32 mouse cellular contexts compared by ENCODE assay signal in genomic region chr11:82168308-82168707, GRCm38 (mm10). TPM values are rescaled to one million over a fixed set of nuclear protein-coding genes. Genes with fewer than 3 reads are reported as not detected.
"Had no signal": no experiment of that assay in that cellular context is flagged by ENCODE, and none has a peak within 500 bp of the region (broad histone marks: within the 10 kb centered on the region; RNA-seq: fewer than 3 reads in every experiment).

No protein-coding gene starts in this region.

- H3K27ac ChIP-seq: heart, adult 2 months; heart, embryonic 13.5 days; heart, embryonic 15.5 days; hindbrain, embryonic 10.5 days; hindbrain, embryonic 12.5 days; hindbrain, embryonic 14.5 days; intestine, embryonic 15.5 days; layer of hippocampus, adult 2 months; left cerebral cortex, adult 2 months; limb, embryonic 10.5 days; limb, embryonic 12.5 days; liver, embryonic 13.5 days had no signal

- DNase-seq: gastrocnemius, postnatal 14 days; gastrocnemius, postnatal 36 days; heart, adult 2 months; heart, postnatal 4 days; kidney, adult 18-20 months; kidney, adult 8-10 months; kidney, postnatal 10 days; kidney, postnatal 25 days; kidney, postnatal 4 days; liver; liver, embryonic 13.5 days had no signal

- H3K4me1 ChIP-seq: heart, embryonic 13.5 days; heart, embryonic 15.5 days; hindbrain, embryonic 10.5 days; hindbrain, embryonic 12.5 days; intestine, embryonic 15.5 days; limb, embryonic 10.5 days; limb, embryonic 12.5 days; liver, embryonic 13.5 days had no signal

- H3K36me3 ChIP-seq: heart, embryonic 13.5 days; heart, embryonic 15.5 days; hindbrain, embryonic 10.5 days; hindbrain, embryonic 12.5 days; intestine, embryonic 15.5 days; limb, embryonic 10.5 days; limb, embryonic 12.5 days; liver, embryonic 13.5 days had no signal

- H3K4me3 ChIP-seq: heart, adult 2 months; heart, embryonic 13.5 days; heart, embryonic 15.5 days; hindbrain, embryonic 10.5 days; hindbrain, embryonic 12.5 days; intestine, embryonic 15.5 days; layer of hippocampus, adult 2 months; left cerebral cortex, adult 2 months; limb, embryonic 10.5 days; limb, embryonic 12.5 days; liver, embryonic 13.5 days had no signal

- H3K27me3 ChIP-seq: heart, embryonic 13.5 days; heart, embryonic 15.5 days; hindbrain, embryonic 12.5 days; intestine, embryonic 15.5 days; limb, embryonic 12.5 days; liver, embryonic 13.5 days had no signal

RNA-seq across cellular contexts. Expression of gene Ccl8, which starts 53.3 kb away (rescaled TPM):
- total RNA-seq: layer of hippocampus, adult 2 months; layer of hippocampus, postnatal 10 days; layer of hippocampus, postnatal 25 days; left cerebral cortex, adult 2 months; left cerebral cortex, postnatal 36 days had no signal
- polyA plus RNA-seq: heart, embryonic 11.5 days; heart, embryonic 13.5 days; heart, embryonic 15.5 days; heart, postnatal 0 days; hindbrain, embryonic 10.5 days; hindbrain, embryonic 12.5 days; hindbrain, embryonic 14.5 days; hindbrain, embryonic 16.5 days; intestine, embryonic 15.5 days; intestine, postnatal 0 days; kidney, embryonic 14.5 days; kidney, embryonic 16.5 days; limb, embryonic 10.5 days; limb, embryonic 12.5 days; limb, embryonic 14.5 days; liver, embryonic 11.5 days; liver, embryonic 13.5 days had no signal
